Mouse (Mus musculus) lung, postnatal 4 days (tissue): Measurements from ENCODE around the gene Olfr1128.
"Not testable (repeated sequence)": the region's sequence is repeated elsewhere in the genome, so short reads cannot be mapped to it uniquely, and the experiment has no call there.

ENCODE experiments used
- DNase-seq, 2 experiments: peaks; one replicate each; pipeline ENCODE4 v3.0.0; 2021

Gene Olfr1128

GRCm38 (mm10) chr2:87545442-87545841 lies at the start of gene Olfr1128:
Gene Olfr1128 (minus strand): TSS chr2:87545542.
- DNase-seq: no peak

- DNase-seq: not testable (repeated sequence)
These were observed 28.3 kb upstream of the Olfr1128 start, which contains the start of gene Olfr1129 for GRCm38 (mm10) chr2:87573602-87574001. Gene Olfr1129 (plus strand): TSS chr2:87573902.

GRCm38 (mm10) chr2:87534826-87535225 lies 10.5 kb downstream of the Olfr1128 start:
- no peak for DNase-seq

- DNase-seq: no peak
These were observed 13.8 kb downstream of the Olfr1128 start, which contains the start of gene Olfr153 for GRCm38 (mm10) chr2:87531496-87531895. Gene Olfr153 (plus strand): TSS chr2:87531796.

GRCm38 (mm10) chr2:87525899-87526616 lies 19.3 kb downstream of the Olfr1128 start:
- DNase-seq: not testable (repeated sequence)

- DNase-seq: no peak
These were observed 24.7 kb downstream of the Olfr1128 start for GRCm38 (mm10) chr2:87520651-87521050.

GRCm38 (mm10) chr2:87516581-87516980 lies 28.8 kb downstream of the Olfr1128 start:
- DNase-seq: no peak

- no peak for DNase-seq
These were observed 29.8 kb downstream of the Olfr1128 start for GRCm38 (mm10) chr2:87515457-87516060.

GRCm38 (mm10) chr2:87515046-87515445 lies 30.3 kb downstream of the Olfr1128 start:
- DNase-seq: no peak

GRCm38 (mm10) chr2:87506265-87506664 lies 39.1 kb downstream of the Olfr1128 start, which contains the start of gene Pramel6:
Gene Pramel6 (plus strand): TSS chr2:87506565.
- DNase-seq: no peak

GRCm38 (mm10) chr2:87496993-87497392 lies 48.3 kb downstream of the Olfr1128 start, which contains the start of gene Pramel7:
Gene Pramel7 (minus strand): TSS chr2:87497093.
- DNase-seq: not testable (repeated sequence)
